Mouse (Mus musculus): ENCODE measurements around the gene Susd2.

GRCm38 (mm10) chr10:75610486-75610885 lies 33.3 kb downstream of the Susd2 start:
- no peak for TF ChIP-seq CTCF (IDR thresholded peaks at IDR 0.05; ENCODE audit: borderline replicate concordance, insufficient read depth, low read depth, low read length)
- no peak for TF ChIP-seq POLR2A (IDR thresholded peaks at IDR 0.05; ENCODE audit: borderline replicate concordance, insufficient read depth, low read length)
